Mouse (Mus musculus) neural tube, embryonic 10.5 days (tissue): ENCODE data around the gene Slc35e2.
"Not testable (repeated sequence)": the region's sequence is repeated elsewhere in the genome, so short reads cannot be mapped to it uniquely, and the experiment has no call there.

Experiments
- DNase-seq: peaks from one replicate; pipeline ENCODE4 v3.0.0-alpha.2; 2017; ENCODE audit warnings: low spot score; ENCODE audit errors: extremely low spot score

The Slc35e2 gene

GRCm38 (mm10) chr4:155669598-155670075 is 68.4 kb downstream of the Slc35e2 start:
- DNase-seq: no peak

- DNase-seq: not testable (repeated sequence)
Observed at GRCm38 (mm10) chr4:155670236-155670635, 69.0 kb downstream of the Slc35e2 start.

- no peak for DNase-seq
Observed at GRCm38 (mm10) chr4:155672082-155672481, 70.9 kb downstream of the Slc35e2 start.
